Mouse (Mus musculus) embryonic facial prominence, embryonic 10.5 days (tissue): ENCODE results near the gene Susd6. TPM values are rescaled to one million over a fixed set of nuclear protein-coding genes. Genes with fewer than 3 reads are reported as not detected.
"Not testable (repeated sequence)": the region's sequence is repeated elsewhere in the genome, so short reads cannot be mapped to it uniquely, and the experiment has no call there.

Experiments
- DNase-seq: peaks from one replicate; pipeline ENCODE4 v3.0.0-alpha.2; 2017; ENCODE audit warnings: low spot score
- H3K27ac ChIP-seq: fragments of 300-500 bp; sonication (generic); replicated peaks from 2 replicates; pipeline ENCODE4 v1.5.1; 2016; ENCODE audit warnings: mild to moderate bottlenecking
- H3K27me3 ChIP-seq: fragments of 300-500 bp; sonication (generic); replicated peaks from 2 replicates; pipeline ENCODE4 v1.6.1; 2016; ENCODE audit warnings: low read depth, mild to moderate bottlenecking; ENCODE audit not compliant: poor library complexity, severe bottlenecking
- H3K36me3 ChIP-seq: fragments of 300-500 bp; sonication (generic); replicated peaks from 2 replicates; pipeline ENCODE4 v1.6.1; 2016; ENCODE audit warnings: mild to moderate bottlenecking, moderate library complexity
- H3K4me1 ChIP-seq: fragments of 300-500 bp; sonication (generic); 2 replicates; pipeline ENCODE4 v1.6.1; 2016
- H3K4me3 ChIP-seq: fragments of 300-500 bp; sonication (generic); 2 replicates; pipeline ENCODE4 v1.5.1; 2016; ENCODE audit warnings: mild to moderate bottlenecking, moderate library complexity
- H3K9me3 ChIP-seq: fragments of 300-500 bp; sonication (generic); 2 replicates; pipeline ENCODE4 v1.6.1; 2016; ENCODE audit warnings: mild to moderate bottlenecking
- WGBS: fragments of 180-500 bp; shearing (Covaris S2); methylation state at CpG from one replicate; pipeline ENCODE4 v1.1.7; 2016; 5-methylcytosine and 5-hydroxymethylcytosine counted together
- polyA plus RNA-seq: library from polyadenylated mRNA; unstranded; fragments of >200 nt; fragmentation: Nextera tagmentation; extraction: Ambion mirVana; gene quantifications from 2 replicates; pipeline ENCODE4 v1.2.1, GENCODE M21; 2016

The Susd6 gene
- polyA plus RNA-seq, 1 experiment from 2014 or later, result 13.8 TPM

DNA sequence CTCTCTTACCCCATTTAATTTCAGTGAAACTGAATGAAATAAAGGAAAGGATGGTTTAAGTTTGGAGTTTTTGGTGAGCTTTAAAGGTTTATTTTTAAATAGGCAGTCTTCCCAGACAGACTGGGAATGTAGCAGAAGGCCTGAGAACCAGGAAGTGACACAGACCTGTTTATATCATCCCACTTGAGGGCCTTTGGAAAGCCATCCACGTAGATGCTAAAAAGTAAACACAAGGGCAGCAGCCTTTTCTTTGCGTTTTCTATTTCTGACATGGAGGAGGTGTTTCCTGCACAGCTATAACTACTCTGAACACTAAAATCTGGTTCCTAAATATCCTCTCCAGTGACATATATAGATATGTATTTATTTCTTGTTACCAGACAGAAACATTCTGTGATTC is 28.7 kb downstream of the Susd6 start:
- H3K4me3 ChIP-seq, H3K9me3 ChIP-seq, H3K36me3 ChIP-seq, H3K27ac ChIP-seq, DNase-seq, H3K27me3 ChIP-seq: not testable (repeated sequence)
- peaks cover 20% of the 10 kb centered on the region for H3K4me1 ChIP-seq
- 76% methylated on average over 2 of the region's 2 CpGs for WGBS

- Histone ChIP-seq H3K27ac (no peak overlapping the region), H3K36me3 (no peaks in the 10 kb centered on the region), H3K9me3 (no peaks in the 10 kb centered on the region), H3K27me3 (no peaks in the 10 kb centered on the region), H3K4me3 (no peak overlapping the region), H3K4me1 (peaks cover 7% of the 10 kb centered on the region)
- WGBS, result 86% methylated on average over 4 of the region's 4 CpGs
- DNase-seq, result no peak
Measured at GRCm38 (mm10) chr12:80821312-80822007, 31.1 kb downstream of the Susd6 start.

GRCm38 (mm10) chr12:80822533-80822932 is 32.2 kb downstream of the Susd6 start:
- 96% methylated on average over 7 of the region's 7 CpGs for WGBS
- no peak overlapping the region for H3K4me3 ChIP-seq

DNA sequence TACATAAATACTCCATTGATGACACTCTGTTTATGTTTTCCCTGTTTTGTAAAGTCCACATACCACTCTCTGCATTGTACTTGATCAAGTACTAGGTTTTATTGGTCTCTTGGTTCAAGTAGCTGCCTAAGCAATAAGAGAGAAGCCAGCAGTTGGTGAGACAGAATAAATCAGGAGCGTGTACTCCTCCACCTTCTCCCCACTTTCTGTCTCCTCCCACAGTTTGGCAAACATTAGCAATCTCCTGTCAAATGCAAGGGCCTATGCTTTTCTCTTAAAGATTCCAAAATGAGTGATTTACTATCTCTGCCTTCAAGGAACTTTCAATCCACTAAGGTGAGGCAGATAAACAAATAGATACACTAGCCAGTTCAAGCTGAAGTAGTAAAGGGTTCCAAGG is 33.9 kb downstream of the Susd6 start:
- Histone ChIP-seq H3K27me3 (no peaks in the 10 kb centered on the region), H3K36me3 (peaks cover 10% of the 10 kb centered on the region), H3K9me3 (no peaks in the 10 kb centered on the region), H3K4me3 (no peak overlapping the region), H3K4me1 (no peaks in the 10 kb centered on the region; the same call in 1 of the 2 replicates), H3K27ac (no peak overlapping the region)
- 78% methylated on average over 1 of the region's 1 CpGs for WGBS
- DNase-seq, result no peak

More at GRCm38 (mm10) chr12:80822533-80822932, 32.2 kb downstream of the Susd6 start:
- DNase-seq, result no peak
- H3K27ac ChIP-seq, result no peak overlapping the region
- no peaks in the 10 kb centered on the region for H3K9me3 ChIP-seq
- no peaks in the 10 kb centered on the region; the same call in 1 of the 2 replicates for H3K4me1 ChIP-seq
- H3K36me3 ChIP-seq, result no peaks in the 10 kb centered on the region
- no peaks in the 10 kb centered on the region for H3K27me3 ChIP-seq

DNA sequence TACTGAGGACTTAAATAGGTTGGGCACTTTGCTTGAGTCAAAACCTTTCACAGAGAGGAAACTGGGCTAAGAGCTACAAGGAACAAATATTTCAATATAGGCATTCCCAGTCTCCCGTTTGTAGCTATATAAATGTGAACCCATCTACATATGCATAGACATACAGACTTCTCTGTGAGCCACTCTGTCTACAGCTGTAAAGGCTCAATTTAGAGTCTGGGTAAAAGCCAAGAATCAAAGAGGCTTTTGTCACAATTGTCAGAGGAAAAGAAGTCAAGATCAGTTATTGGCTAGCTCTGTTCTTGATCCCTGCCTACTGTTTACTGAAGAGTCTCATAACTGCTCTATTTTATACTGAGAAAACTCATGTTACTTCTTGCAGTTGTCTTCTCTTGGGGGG is 36.1 kb downstream of the Susd6 start:
- peaks cover 17% of the 10 kb centered on the region for H3K36me3 ChIP-seq
- DNase-seq, result no peak
- no peaks in the 10 kb centered on the region for H3K27me3 ChIP-seq
- H3K9me3 ChIP-seq, result no peaks in the 10 kb centered on the region
- 77% methylated on average over 1 of the region's 1 CpGs for WGBS
- no peak overlapping the region for H3K27ac ChIP-seq
- H3K4me3 ChIP-seq, result no peak overlapping the region
- no peaks in the 10 kb centered on the region; the same call in 1 of the 2 replicates for H3K4me1 ChIP-seq

DNA sequence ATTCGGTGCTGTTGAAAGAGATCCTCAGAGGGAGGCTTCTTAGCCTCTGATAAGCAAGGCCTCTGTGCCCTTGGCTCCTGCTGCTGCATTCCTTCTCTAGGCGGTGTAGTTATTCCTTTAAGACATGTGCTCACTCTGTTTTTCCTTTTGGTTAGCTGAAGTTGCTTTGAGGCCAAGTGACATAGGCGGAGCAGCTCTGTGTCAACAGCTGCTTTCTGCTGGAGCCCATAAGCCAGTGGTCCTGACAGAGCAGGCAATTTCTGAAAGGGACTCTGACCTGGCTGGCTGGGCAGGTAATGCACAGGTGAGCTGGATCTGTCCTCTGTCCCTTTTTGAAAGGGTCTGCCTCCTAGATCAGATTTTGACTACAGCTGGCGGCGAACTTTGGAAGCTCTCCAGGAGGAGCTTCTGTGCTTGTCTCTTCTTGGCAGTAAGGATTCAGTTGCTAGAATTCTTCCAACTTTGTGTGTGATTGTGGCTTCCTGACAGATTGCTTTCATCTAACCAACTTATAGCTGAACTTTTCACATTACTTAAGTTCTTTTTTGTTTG is 37.2 kb downstream of the Susd6 start:
- Histone ChIP-seq H3K27me3 (no peaks in the 10 kb centered on the region), H3K4me1 (no peaks in the 10 kb centered on the region; the same call in 1 of the 2 replicates), H3K9me3 (no peaks in the 10 kb centered on the region), H3K4me3 (no peak overlapping the region), H3K36me3 (peaks cover 17% of the 10 kb centered on the region), H3K27ac (no peak overlapping the region)
- 77% methylated on average over 5 of the region's 5 CpGs for WGBS
- no peak for DNase-seq

DNA sequence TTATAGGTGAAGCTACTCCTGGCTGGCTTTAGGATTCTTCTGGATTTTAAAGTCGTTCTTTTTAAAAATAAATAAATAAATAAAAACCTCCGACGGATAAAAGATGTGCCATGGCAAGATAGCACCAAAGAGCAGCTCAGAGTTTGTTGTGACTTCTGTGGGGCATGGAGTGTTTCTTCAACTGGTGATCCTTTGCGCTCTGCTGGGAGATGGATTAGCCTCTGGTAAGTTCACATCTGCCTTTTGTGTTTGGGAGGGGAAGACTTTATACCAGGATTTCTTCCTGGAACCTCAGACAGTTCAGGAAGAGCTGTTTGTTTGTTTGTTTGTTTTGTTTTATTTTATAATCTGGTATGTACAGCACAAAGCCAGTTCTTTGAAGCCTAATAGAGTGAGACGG is 37.7 kb downstream of the Susd6 start:
- peaks cover 17% of the 10 kb centered on the region for H3K36me3 ChIP-seq
- no peaks in the 10 kb centered on the region; the same call in 1 of the 2 replicates for H3K4me1 ChIP-seq
- 86% methylated on average over 5 of the region's 5 CpGs for WGBS
- no peaks in the 10 kb centered on the region for H3K27me3 ChIP-seq
- no peak overlapping the region for H3K4me3 ChIP-seq
- H3K27ac ChIP-seq, result no peak overlapping the region
- H3K9me3 ChIP-seq, result no peaks in the 10 kb centered on the region
- no peak for DNase-seq

DNA sequence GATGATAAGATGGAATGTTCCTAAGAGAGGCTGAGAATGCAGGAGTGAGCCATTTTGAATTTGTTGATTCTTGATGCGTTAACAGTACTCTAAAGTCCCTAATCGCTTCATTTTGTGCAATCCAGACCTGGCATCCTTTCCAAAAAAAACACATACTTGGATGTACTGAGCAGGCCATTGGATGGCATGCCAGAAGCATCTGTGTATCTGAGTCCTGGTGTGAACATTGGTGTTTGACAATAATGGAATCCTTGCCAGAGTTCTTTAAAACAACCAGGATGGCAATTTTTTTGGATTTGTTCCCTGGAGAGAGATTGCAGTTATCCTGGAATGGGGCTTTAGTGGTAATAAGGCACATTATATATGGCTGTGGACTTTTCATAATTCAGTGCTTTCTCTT is 38.6 kb downstream of the Susd6 start:
- Histone ChIP-seq H3K36me3 (peaks cover 17% of the 10 kb centered on the region), H3K27ac (no peak overlapping the region), H3K4me3 (no peak overlapping the region), H3K4me1 (no peaks in the 10 kb centered on the region; the same call in 1 of the 2 replicates), H3K27me3 (no peaks in the 10 kb centered on the region), H3K9me3 (no peaks in the 10 kb centered on the region)
- 96% methylated on average over 2 of the region's 2 CpGs for WGBS
- DNase-seq, result no peak

DNA sequence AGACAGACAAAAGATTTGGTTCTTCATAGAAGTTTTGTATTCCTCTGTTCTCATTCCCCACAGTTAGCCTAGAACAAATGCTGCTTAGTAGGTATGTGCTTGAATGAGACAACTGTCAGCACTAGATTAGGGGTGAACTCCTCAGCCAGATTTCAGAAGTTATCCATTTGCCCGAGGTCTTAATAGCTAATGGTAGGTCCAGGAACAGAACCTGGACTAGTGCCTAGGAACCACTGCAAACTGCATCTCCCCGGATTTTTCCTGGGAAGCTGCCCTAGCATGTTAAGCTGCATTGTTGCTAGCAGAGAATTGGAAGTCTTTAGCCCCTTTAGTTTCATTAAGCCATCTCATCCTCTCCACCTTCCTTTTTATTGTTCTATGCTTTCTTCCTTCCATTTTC is 39.9 kb downstream of the Susd6 start:
- no peaks in the 10 kb centered on the region for H3K9me3 ChIP-seq
- H3K4me3 ChIP-seq, result no peak overlapping the region
- no peak for DNase-seq
- no peaks in the 10 kb centered on the region for H3K27me3 ChIP-seq
- no peak overlapping the region for H3K27ac ChIP-seq
- H3K36me3 ChIP-seq, result peaks cover 17% of the 10 kb centered on the region
- no peaks in the 10 kb centered on the region; the same call in 1 of the 2 replicates for H3K4me1 ChIP-seq
- WGBS, result 77% methylated on average over 2 of the region's 2 CpGs

DNA sequence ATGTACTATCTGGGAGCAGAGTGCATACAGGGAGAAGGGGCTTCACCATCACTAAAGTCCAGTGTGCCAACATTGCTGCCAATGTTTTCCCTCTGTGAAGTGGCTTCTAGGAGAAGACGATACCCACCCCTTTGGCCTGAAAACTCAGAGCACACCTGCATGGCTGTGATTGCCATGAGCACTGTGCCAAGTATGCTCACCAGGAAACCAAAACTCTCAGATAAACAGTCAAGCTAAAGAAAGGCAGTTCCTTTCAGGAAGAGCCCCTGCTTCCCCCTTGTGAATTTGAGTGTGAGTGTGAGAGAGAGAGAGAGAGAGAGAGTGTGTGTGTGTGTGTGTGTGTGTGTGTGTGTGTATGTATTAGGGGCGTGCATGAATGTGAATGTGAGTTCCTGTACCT is 40.5 kb downstream of the Susd6 start:
- H3K4me1 ChIP-seq, result no peaks in the 10 kb centered on the region; the same call in 1 of the 2 replicates
- no peaks in the 10 kb centered on the region for H3K27me3 ChIP-seq
- DNase-seq, result no peak
- H3K9me3 ChIP-seq, result no peaks in the 10 kb centered on the region
- WGBS, result 91% methylated on average over 2 of the region's 2 CpGs
- H3K27ac ChIP-seq, result no peak overlapping the region
- H3K36me3 ChIP-seq, result peaks cover 17% of the 10 kb centered on the region
- no peak overlapping the region for H3K4me3 ChIP-seq

GRCm38 (mm10) chr12:80832313-80832712 is 42.0 kb downstream of the Susd6 start:
- no peak overlapping the region for H3K27ac ChIP-seq
- no peak for DNase-seq
- no peaks in the 10 kb centered on the region for H3K27me3 ChIP-seq
- H3K36me3 ChIP-seq, result peaks cover 17% of the 10 kb centered on the region
- no peak overlapping the region for H3K4me3 ChIP-seq
- no peaks in the 10 kb centered on the region for H3K9me3 ChIP-seq
- no peaks in the 10 kb centered on the region; the same call in 1 of the 2 replicates for H3K4me1 ChIP-seq
- 75% methylated on average over 1 of the region's 1 CpGs for WGBS

- DNase-seq, result no peak
- WGBS, result 73% methylated on average over 2 of the region's 2 CpGs
- no peaks in the 10 kb centered on the region for H3K9me3 ChIP-seq
- H3K36me3 ChIP-seq, result peaks cover 13% of the 10 kb centered on the region
- no peak overlapping the region for H3K27ac ChIP-seq
- H3K4me3 ChIP-seq, result no peak overlapping the region
- H3K4me1 ChIP-seq, result no peaks in the 10 kb centered on the region
- H3K27me3 ChIP-seq, result no peaks in the 10 kb centered on the region
Measured at GRCm38 (mm10) chr12:80833541-80833940, 43.2 kb downstream of the Susd6 start.
